Mouse (Mus musculus): ENCODE results near the gene Nfia. TPM values are rescaled to one million over a fixed set of nuclear protein-coding genes. Genes with fewer than 3 reads are reported as not detected.

Nfia gene
- polyA plus RNA-seq, 1 experiment = 1.4 TPM

- Histone ChIP-seq H3K4me3 (ENCODE audit: low read depth, low read length) (no peak overlapping the region), H3K27me3 (ENCODE audit: control insufficient read depth, insufficient read depth, low read length, poor library complexity, severe bottlenecking) (no peaks in the 10 kb centered on the region), H3K9me3 (replicated peaks; ENCODE audit: control insufficient read depth, insufficient read depth, low read length, poor library complexity, severe bottlenecking) (no peaks in the 10 kb centered on the region), H3K36me3 (ENCODE audit: control insufficient read depth, insufficient read depth, low read length, poor library complexity, severe bottlenecking) (no peaks in the 10 kb centered on the region), H3K4me1 (ENCODE audit: control insufficient read depth, insufficient read depth, low read length) (no peaks in the 10 kb centered on the region), H3K9ac (ENCODE audit: low read depth, poor library complexity, severe bottlenecking) (no peak overlapping the region), H3K27ac (ENCODE audit: insufficient read depth, low read length) (no peak overlapping the region)
- TF ChIP-seq EP300 (IDR thresholded peaks at IDR 0.05; ENCODE audit: insufficient read depth, low read depth, low read length) (no peak), CTCF (IDR thresholded peaks at IDR 0.05; ENCODE audit: low read depth, low read length) (no peak), POLR2A (IDR thresholded peaks at IDR 0.05; ENCODE audit: insufficient read depth, low read length) (no peak)
These were observed 190.3 kb downstream of the Nfia start for GRCm38 (mm10) chr4:97962856-97963255.

GRCm38 (mm10) chr4:97963951-97964350 lies 191.4 kb downstream of the Nfia start:
- Histone ChIP-seq H3K9me3 (replicated peaks; ENCODE audit: control insufficient read depth, insufficient read depth, low read length, poor library complexity, severe bottlenecking) (no peaks in the 10 kb centered on the region), H3K4me3 (ENCODE audit: low read depth, low read length) (no peak overlapping the region), H3K27ac (ENCODE audit: insufficient read depth, low read length) (no peak overlapping the region), H3K27me3 (ENCODE audit: control insufficient read depth, insufficient read depth, low read length, poor library complexity, severe bottlenecking) (no peaks in the 10 kb centered on the region), H3K36me3 (ENCODE audit: control insufficient read depth, insufficient read depth, low read length, poor library complexity, severe bottlenecking) (no peaks in the 10 kb centered on the region), H3K9ac (ENCODE audit: low read depth, poor library complexity, severe bottlenecking) (no peak overlapping the region), H3K4me1 (ENCODE audit: control insufficient read depth, insufficient read depth, low read length) (no peaks in the 10 kb centered on the region)
- TF ChIP-seq POLR2A (IDR thresholded peaks at IDR 0.05; ENCODE audit: insufficient read depth, low read length) = no peak
- TF ChIP-seq CTCF (IDR thresholded peaks at IDR 0.05; ENCODE audit: low read depth, low read length) = no peak
- TF ChIP-seq EP300 (IDR thresholded peaks at IDR 0.05; ENCODE audit: insufficient read depth, low read depth, low read length) = no peak

DNA sequence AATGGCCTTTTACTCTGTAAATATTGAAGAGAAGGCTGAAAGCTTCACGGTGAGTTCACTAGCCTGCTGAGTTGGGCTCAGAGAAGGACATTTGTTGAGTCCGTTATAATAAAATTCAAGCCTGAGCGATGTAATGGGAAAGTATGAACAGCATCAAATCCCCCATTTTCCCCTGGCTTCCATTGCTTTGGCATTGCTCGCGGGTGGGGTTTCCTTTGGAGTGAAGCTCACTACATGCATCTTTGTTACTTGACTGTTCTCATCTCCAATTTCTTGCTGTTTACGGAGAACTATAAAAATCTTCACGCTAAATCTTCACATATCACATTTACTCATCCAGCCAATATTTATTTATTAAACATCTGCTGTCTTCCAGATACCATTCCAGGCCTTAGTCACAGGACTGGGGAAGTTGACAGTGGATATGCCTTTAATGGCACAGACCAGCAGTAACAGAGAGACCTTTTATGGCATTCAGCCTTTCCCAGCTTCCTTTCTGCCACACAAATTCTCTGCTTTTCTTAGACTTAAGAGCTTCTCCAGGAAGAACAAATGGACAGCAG lies 196.3 kb downstream of the Nfia start:
- H3K4me1 ChIP-seq (ENCODE audit: control insufficient read depth, insufficient read depth, low read length) = no peaks in the 10 kb centered on the region
- no peak overlapping the region for H3K27ac ChIP-seq (ENCODE audit: insufficient read depth, low read length)
- H3K36me3 ChIP-seq (ENCODE audit: control insufficient read depth, insufficient read depth, low read length, poor library complexity, severe bottlenecking) = no peaks in the 10 kb centered on the region
- no peak overlapping the region for H3K9ac ChIP-seq (ENCODE audit: low read depth, poor library complexity, severe bottlenecking)
- no peak overlapping the region for H3K4me3 ChIP-seq (ENCODE audit: low read depth, low read length)
- H3K9me3 ChIP-seq (replicated peaks; ENCODE audit: control insufficient read depth, insufficient read depth, low read length, poor library complexity, severe bottlenecking) = no peaks in the 10 kb centered on the region
- H3K27me3 ChIP-seq (ENCODE audit: control insufficient read depth, insufficient read depth, low read length, poor library complexity, severe bottlenecking) = no peaks in the 10 kb centered on the region
- no peak for TF ChIP-seq POLR2A (IDR thresholded peaks at IDR 0.05; ENCODE audit: insufficient read depth, low read length)
- TF ChIP-seq CTCF (IDR thresholded peaks at IDR 0.05; ENCODE audit: low read depth, low read length) = no peak

- Histone ChIP-seq H3K9me3 (replicated peaks; ENCODE audit: control insufficient read depth, insufficient read depth, low read length, poor library complexity, severe bottlenecking) (no peaks in the 10 kb centered on the region), H3K4me3 (ENCODE audit: low read depth, low read length) (no peak overlapping the region), H3K27me3 (ENCODE audit: control insufficient read depth, insufficient read depth, low read length, poor library complexity, severe bottlenecking) (no peaks in the 10 kb centered on the region), H3K27ac (ENCODE audit: insufficient read depth, low read length) (no peak overlapping the region), H3K36me3 (ENCODE audit: control insufficient read depth, insufficient read depth, low read length, poor library complexity, severe bottlenecking) (no peaks in the 10 kb centered on the region), H3K9ac (ENCODE audit: low read depth, poor library complexity, severe bottlenecking) (no peak overlapping the region), H3K4me1 (ENCODE audit: control insufficient read depth, insufficient read depth, low read length) (no peaks in the 10 kb centered on the region)
- TF ChIP-seq CTCF (IDR thresholded peaks at IDR 0.05; ENCODE audit: low read depth, low read length) (no peak), POLR2A (IDR thresholded peaks at IDR 0.05; ENCODE audit: insufficient read depth, low read length) (no peak), EP300 (IDR thresholded peaks at IDR 0.05; ENCODE audit: insufficient read depth, low read depth, low read length) (no peak)
These were observed 200.5 kb downstream of the Nfia start for GRCm38 (mm10) chr4:97973064-97973463.

DNA sequence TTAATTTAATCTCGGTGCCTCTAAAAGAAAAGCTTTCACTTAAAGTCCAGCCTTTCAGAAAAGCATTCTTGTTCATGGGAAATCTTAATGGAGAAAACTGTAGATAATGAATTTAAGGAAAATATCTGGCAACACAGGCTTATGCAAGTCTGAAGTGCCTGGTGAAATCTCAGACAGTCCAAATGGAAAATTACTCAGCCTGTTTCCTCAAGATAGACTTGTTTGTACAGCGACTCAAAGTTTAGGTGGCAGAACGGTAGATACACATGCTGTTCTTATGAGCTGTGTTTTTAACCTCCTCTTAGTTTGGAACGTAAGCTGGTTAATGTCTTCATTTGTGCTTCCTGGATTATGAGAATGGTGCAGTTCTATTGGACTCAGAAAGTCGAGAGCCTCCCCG lies 201.5 kb downstream of the Nfia start:
- H3K9ac ChIP-seq (ENCODE audit: low read depth, poor library complexity, severe bottlenecking) = no peak overlapping the region
- TF ChIP-seq POLR2A (IDR thresholded peaks at IDR 0.05; ENCODE audit: insufficient read depth, low read length) (no peak), EP300 (IDR thresholded peaks at IDR 0.05; ENCODE audit: insufficient read depth, low read depth, low read length) (no peak), CTCF (IDR thresholded peaks at IDR 0.05; ENCODE audit: low read depth, low read length) (no peak)
- no peak overlapping the region for H3K4me3 ChIP-seq (ENCODE audit: low read depth, low read length)
- H3K36me3 ChIP-seq (ENCODE audit: control insufficient read depth, insufficient read depth, low read length, poor library complexity, severe bottlenecking) = no peaks in the 10 kb centered on the region
- no peaks in the 10 kb centered on the region for H3K4me1 ChIP-seq (ENCODE audit: control insufficient read depth, insufficient read depth, low read length)
- no peaks in the 10 kb centered on the region; the same call in 1 of the 2 replicates for H3K27me3 ChIP-seq (ENCODE audit: control insufficient read depth, insufficient read depth, low read length, poor library complexity, severe bottlenecking)
- H3K9me3 ChIP-seq (replicated peaks; ENCODE audit: control insufficient read depth, insufficient read depth, low read length, poor library complexity, severe bottlenecking) = no peaks in the 10 kb centered on the region
- H3K27ac ChIP-seq (ENCODE audit: insufficient read depth, low read length) = no peak overlapping the region

DNA sequence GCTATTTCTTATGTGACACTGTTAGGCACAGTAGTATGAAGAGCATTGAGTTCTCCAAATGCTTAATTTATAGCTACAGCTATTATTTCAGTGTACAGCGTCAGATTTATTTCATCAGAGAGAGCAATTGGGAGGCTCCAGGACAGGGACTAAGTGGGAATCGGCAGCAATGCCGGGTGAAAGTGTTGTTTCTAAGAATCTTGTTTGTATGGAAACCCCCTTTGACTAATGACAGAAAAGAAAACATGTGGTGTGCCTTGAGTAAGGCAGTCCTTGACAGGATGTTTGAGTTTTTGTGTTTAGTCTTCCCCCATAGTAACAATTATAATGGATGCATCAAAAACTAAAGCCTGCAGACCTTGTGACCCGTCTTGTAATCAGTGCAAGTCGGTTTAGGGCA lies 204.4 kb downstream of the Nfia start:
- no peak for TF ChIP-seq POLR2A (IDR thresholded peaks at IDR 0.05; ENCODE audit: insufficient read depth, low read length)
- TF ChIP-seq EP300 (IDR thresholded peaks at IDR 0.05; ENCODE audit: insufficient read depth, low read depth, low read length) = no peak
- TF ChIP-seq CTCF (IDR thresholded peaks at IDR 0.05; ENCODE audit: low read depth, low read length) = no peak
- H3K4me3 ChIP-seq (ENCODE audit: low read depth, low read length) = no peak overlapping the region
- no peak overlapping the region for H3K9ac ChIP-seq (ENCODE audit: low read depth, poor library complexity, severe bottlenecking)
- H3K27ac ChIP-seq (ENCODE audit: insufficient read depth, low read length) = no peak overlapping the region
- H3K27me3 ChIP-seq (ENCODE audit: control insufficient read depth, insufficient read depth, low read length, poor library complexity, severe bottlenecking) = no peaks in the 10 kb centered on the region; the same call in 1 of the 2 replicates
- H3K4me1 ChIP-seq (ENCODE audit: control insufficient read depth, insufficient read depth, low read length) = no peaks in the 10 kb centered on the region
- no peaks in the 10 kb centered on the region for H3K36me3 ChIP-seq (ENCODE audit: control insufficient read depth, insufficient read depth, low read length, poor library complexity, severe bottlenecking)
- no peaks in the 10 kb centered on the region for H3K9me3 ChIP-seq (replicated peaks; ENCODE audit: control insufficient read depth, insufficient read depth, low read length, poor library complexity, severe bottlenecking)
